Mouse (Mus musculus) limb, embryonic 13.5 days (tissue): ENCODE measurements around the gene Slc47a1. TPM values are rescaled to one million over a fixed set of nuclear protein-coding genes. Genes with fewer than 3 reads are reported as not detected.

ENCODE experiments used
- ATAC-seq: fragments of 200-750 bp; cut with Nextera tagmentation; 2 replicates; pipeline ENCODE4 v1.8.0; 2017; ENCODE audit warnings: low read depth, moderate number of reproducible peaks, moderate TSS enrichment; ENCODE audit not compliant: low FRiP score
- H3K27ac ChIP-seq: fragments of 300-500 bp; sonication (generic); 2 replicates; pipeline ENCODE4 v1.5.1; 2015; ENCODE audit warnings: inconsistent platforms, mild to moderate bottlenecking, moderate library complexity
- H3K27me3 ChIP-seq: fragments of 300-500 bp; sonication (generic); 2 replicates; pipeline ENCODE4 v1.6.1; 2015; ENCODE audit warnings: mild to moderate bottlenecking, inconsistent platforms
- H3K36me3 ChIP-seq: fragments of 300-500 bp; sonication (generic); 2 replicates; pipeline ENCODE4 v1.6.1; 2015; ENCODE audit warnings: inconsistent platforms, mild to moderate bottlenecking, moderate library complexity
- H3K4me1 ChIP-seq: fragments of 300-500 bp; sonication (generic); 2 replicates; pipeline ENCODE4 v1.6.1; 2015; ENCODE audit warnings: inconsistent platforms
- H3K4me2 ChIP-seq: fragments of 300-500 bp; sonication (generic); replicated peaks from 2 replicates; pipeline ENCODE4 v1.6.1; 2015; ENCODE audit warnings: inconsistent platforms, mild to moderate bottlenecking, moderate library complexity
- H3K4me3 ChIP-seq: fragments of 300-500 bp; sonication (generic); 2 replicates; pipeline ENCODE4 v1.5.1; 2015; ENCODE audit warnings: moderate library complexity, mild to moderate bottlenecking, inconsistent platforms
- H3K9ac ChIP-seq: fragments of 300-500 bp; sonication (generic); 2 replicates; pipeline ENCODE4 v1.6.1; 2015; ENCODE audit warnings: mild to moderate bottlenecking, inconsistent platforms
- H3K9me3 ChIP-seq: fragments of 300-500 bp; sonication (generic); 2 replicates; pipeline ENCODE4 v1.6.1; 2016; ENCODE audit warnings: inconsistent platforms
- WGBS: fragments of 180-500 bp; shearing (Covaris S2); methylation state at CpG from one replicate; pipeline ENCODE4 v1.1.7; 2015; 5-methylcytosine and 5-hydroxymethylcytosine counted together
- polyA plus RNA-seq: library from polyadenylated mRNA; unstranded; fragments of >200 nt; fragmentation: Nextera tagmentation; extraction: Ambion mirVana; gene quantifications from 2 replicates; pipeline ENCODE4 v1.2.1, GENCODE M21; 2015

The Slc47a1 gene
- polyA plus RNA-seq, 1 experiment from 2014 or later, result 0.36 TPM

DNA sequence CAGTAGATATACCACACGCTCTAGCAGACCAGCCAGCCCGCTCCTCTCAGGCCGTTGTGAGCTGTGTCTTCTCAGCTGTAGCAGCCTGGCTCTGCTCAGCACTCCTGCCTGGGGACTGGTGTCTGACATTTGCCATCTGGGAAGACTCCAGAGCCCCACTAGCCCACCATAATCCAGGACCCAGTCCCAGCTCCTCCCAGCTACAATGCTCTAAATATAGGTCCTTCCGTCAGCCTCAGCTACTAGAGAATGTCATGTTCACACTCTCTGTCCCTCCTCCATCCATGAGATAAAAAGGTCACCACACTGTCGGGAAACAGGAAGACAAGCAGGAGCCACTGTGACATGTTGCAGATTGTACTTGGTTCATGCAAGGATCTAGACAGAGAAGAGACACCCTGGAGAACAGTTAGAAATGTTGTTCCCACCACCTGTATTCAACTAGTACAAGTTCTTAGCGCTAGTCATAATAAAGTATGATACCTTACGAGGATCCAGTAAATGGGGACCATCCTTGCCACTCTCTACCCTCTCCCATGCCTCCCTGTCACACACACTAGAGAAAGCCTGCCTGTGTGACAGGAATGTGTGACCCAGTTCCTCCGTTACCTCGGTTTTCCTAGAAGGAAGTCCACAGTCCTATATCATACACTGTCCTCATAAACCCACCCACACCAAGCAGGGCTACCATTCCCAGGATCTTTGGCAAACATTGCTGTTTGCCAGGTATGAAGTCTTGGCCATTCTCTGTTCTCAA, 11.4 kb downstream of the Slc47a1 start:
- WGBS, result 80% methylated on average over 9 of the region's 9 CpGs
- no peak overlapping the region for H3K4me2 ChIP-seq
- ATAC-seq, result no peak
- H3K9me3 ChIP-seq, result no peaks in the 10 kb centered on the region
- H3K9ac ChIP-seq, result no peak overlapping the region
- H3K36me3 ChIP-seq, result no peaks in the 10 kb centered on the region
- no peak overlapping the region for H3K4me3 ChIP-seq
- no peaks in the 10 kb centered on the region for H3K27me3 ChIP-seq
- H3K4me1 ChIP-seq, result no peaks in the 10 kb centered on the region
- no peak overlapping the region for H3K27ac ChIP-seq

DNA sequence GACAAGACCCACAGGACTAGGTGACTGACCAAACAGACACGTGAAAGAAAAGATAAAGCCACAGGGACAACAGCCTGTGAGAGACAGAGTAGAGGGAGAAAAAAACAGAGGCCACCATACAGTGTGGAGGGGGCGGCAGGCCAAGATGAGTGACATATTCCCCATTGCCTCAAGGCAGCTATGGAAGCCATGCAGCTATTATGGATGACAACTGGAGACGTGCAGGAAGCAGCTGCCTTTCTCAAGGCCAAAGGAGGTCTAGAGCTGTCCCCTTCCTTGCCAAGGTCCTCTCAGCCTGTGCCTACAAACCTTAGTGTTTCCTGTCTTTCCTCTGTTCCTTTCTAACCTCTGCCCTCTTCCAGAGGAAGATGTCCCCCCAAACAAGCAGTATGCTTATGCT, 12.2 kb downstream of the Slc47a1 start:
- WGBS, result 63% methylated on average over 3 of the region's 3 CpGs
- no peaks in the 10 kb centered on the region for H3K9me3 ChIP-seq
- no peak overlapping the region for H3K27ac ChIP-seq
- ATAC-seq, result no peak
- H3K4me1 ChIP-seq, result no peaks in the 10 kb centered on the region
- H3K4me3 ChIP-seq, result no peak overlapping the region
- no peaks in the 10 kb centered on the region for H3K36me3 ChIP-seq
- no peak overlapping the region for H3K9ac ChIP-seq
- no peaks in the 10 kb centered on the region for H3K27me3 ChIP-seq
- H3K4me2 ChIP-seq, result no peak overlapping the region

GRCm38 (mm10) chr11:61364096-61364495, 14.0 kb downstream of the Slc47a1 start:
- 79% methylated on average over 6 of the region's 6 CpGs for WGBS
- Histone ChIP-seq H3K4me3 (no peak overlapping the region), H3K36me3 (no peaks in the 10 kb centered on the region), H3K9me3 (no peaks in the 10 kb centered on the region), H3K4me1 (no peaks in the 10 kb centered on the region), H3K27me3 (no peaks in the 10 kb centered on the region), H3K27ac (no peak overlapping the region), H3K9ac (no peak overlapping the region), H3K4me2 (no peak overlapping the region)
- ATAC-seq, result no peak

GRCm38 (mm10) chr11:61361515-61362190, 16.5 kb downstream of the Slc47a1 start:
- Histone ChIP-seq H3K36me3 (no peaks in the 10 kb centered on the region), H3K9ac (no peak overlapping the region), H3K4me1 (0 out of 2 replicates have a peak, but pooled peaks cover 1% of the 10 kb centered on the region), H3K27ac (no peak overlapping the region), H3K4me3 (no peak overlapping the region), H3K27me3 (no peaks in the 10 kb centered on the region), H3K4me2 (no peak overlapping the region), H3K9me3 (no peaks in the 10 kb centered on the region)
- no peak for ATAC-seq
- 93% methylated on average over 11 of the region's 11 CpGs for WGBS

DNA sequence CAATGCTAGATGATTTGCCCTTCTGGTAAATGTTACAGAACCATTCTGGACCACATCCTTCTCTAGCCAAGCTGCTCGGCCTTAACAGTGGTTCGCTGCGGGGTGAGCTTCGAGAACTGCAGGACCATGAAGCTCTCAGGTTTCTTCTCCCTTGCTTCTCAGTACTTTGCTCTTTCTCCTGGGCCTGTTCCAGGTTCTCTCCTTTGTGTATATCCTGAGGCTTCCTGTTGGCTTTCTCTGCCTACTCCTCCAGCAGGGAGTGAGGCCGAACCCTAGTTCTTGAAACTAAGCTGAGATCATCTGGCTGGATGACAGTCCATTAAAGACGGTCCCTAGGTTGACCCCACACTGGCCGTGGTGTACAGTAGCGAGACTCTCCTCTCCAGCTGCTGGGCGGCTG, 21.5 kb downstream of the Slc47a1 start:
- ATAC-seq, result no peak
- Histone ChIP-seq H3K27ac (no peak overlapping the region), H3K36me3 (no peaks in the 10 kb centered on the region), H3K27me3 (no peaks in the 10 kb centered on the region), H3K4me2 (no peak overlapping the region), H3K4me1 (peaks cover 9% of the 10 kb centered on the region; the same call in 1 of the 2 replicates), H3K9me3 (no peaks in the 10 kb centered on the region), H3K9ac (no peak overlapping the region), H3K4me3 (no peak overlapping the region)
- 73% methylated on average over 9 of the region's 9 CpGs for WGBS

DNA sequence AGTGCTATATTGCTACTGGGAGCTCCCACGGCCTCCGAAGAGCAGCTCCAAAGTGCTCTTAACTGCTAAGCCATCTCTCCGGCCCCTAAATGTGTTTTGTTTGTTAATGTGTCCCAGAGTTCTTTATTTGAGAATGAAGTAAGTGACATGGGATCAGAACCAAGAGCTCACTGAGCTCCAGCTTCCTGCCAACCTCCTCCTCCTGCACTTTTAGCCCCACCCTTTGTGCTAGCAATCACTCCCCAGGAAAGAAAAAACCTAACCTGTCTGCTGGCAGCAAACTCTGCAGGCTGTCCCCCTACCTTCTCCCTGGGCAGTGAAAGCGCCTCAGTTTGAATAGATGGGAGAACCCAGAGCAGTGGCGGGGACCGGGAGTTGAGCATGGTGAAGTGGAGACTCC, 22.0 kb downstream of the Slc47a1 start:
- H3K9me3 ChIP-seq, result no peaks in the 10 kb centered on the region
- no peaks in the 10 kb centered on the region for H3K36me3 ChIP-seq
- ATAC-seq, result no peak
- H3K27ac ChIP-seq, result no peak overlapping the region
- 65% methylated on average over 6 of the region's 6 CpGs for WGBS
- H3K4me1 ChIP-seq, result peaks cover 9% of the 10 kb centered on the region; the same call in 1 of the 2 replicates
- H3K27me3 ChIP-seq, result no peaks in the 10 kb centered on the region
- H3K4me3 ChIP-seq, result no peak overlapping the region
- H3K4me2 ChIP-seq, result no peak overlapping the region
- no peak overlapping the region for H3K9ac ChIP-seq

GRCm38 (mm10) chr11:61355351-61355750, 22.8 kb downstream of the Slc47a1 start:
- H3K9me3 ChIP-seq, result no peaks in the 10 kb centered on the region
- H3K4me1 ChIP-seq, result peaks cover 9% of the 10 kb centered on the region; the same call in 1 of the 2 replicates
- no peaks in the 10 kb centered on the region for H3K36me3 ChIP-seq
- H3K4me2 ChIP-seq, result no peak overlapping the region
- H3K27me3 ChIP-seq, result no peaks in the 10 kb centered on the region
- ATAC-seq, result no peak
- H3K27ac ChIP-seq, result no peak overlapping the region
- WGBS, result 85% methylated on average over 5 of the region's 5 CpGs
- H3K4me3 ChIP-seq, result no peak overlapping the region
- no peak overlapping the region for H3K9ac ChIP-seq

DNA sequence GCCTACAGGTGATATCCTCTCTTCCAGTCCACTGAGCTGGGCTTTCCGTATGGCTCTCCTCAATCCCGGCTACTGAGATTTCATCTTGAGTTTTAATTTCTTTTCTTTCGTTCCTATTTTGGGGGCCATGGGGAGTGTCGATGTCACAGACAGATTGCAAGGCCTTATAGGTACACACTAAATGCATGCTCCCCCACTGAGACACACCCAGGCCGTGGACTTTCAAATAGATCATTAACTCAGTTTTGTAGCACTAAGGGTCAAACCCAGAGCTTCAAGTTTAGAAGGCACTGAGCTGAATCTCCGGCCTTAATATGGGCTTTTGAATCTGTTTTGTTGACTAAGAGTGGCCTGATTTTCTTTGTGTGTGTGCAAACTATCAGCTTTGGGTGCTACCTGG, 23.8 kb downstream of the Slc47a1 start:
- H3K9ac ChIP-seq, result no peak overlapping the region
- no peaks in the 10 kb centered on the region for H3K9me3 ChIP-seq
- H3K36me3 ChIP-seq, result no peaks in the 10 kb centered on the region
- H3K27ac ChIP-seq, result no peak overlapping the region
- peaks cover 9% of the 10 kb centered on the region; the same call in 1 of the 2 replicates for H3K4me1 ChIP-seq
- no peak overlapping the region for H3K4me3 ChIP-seq
- no peaks in the 10 kb centered on the region for H3K27me3 ChIP-seq
- WGBS, result 82% methylated on average over 6 of the region's 6 CpGs
- ATAC-seq, result no peak
- no peak overlapping the region for H3K4me2 ChIP-seq

DNA sequence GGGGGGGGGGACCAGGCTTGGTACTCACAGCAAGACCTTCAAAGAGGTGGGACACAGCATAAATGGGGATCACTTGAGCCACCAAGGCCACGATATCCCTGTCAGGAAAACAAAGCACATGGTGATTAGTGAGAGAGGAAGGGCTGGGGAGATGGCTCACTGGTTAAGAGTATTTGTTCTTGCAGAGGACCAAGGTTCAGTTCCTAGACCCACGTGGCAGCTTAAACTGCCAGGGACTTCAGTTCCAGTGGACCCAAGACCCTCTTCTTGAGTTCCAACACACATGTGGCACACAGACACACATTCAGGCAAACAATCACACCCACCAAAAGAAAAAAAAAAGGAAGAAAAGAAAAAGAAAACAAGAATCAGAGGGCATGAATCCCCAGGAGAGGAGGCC, 25.1 kb downstream of the Slc47a1 start:
- peaks cover 3% of the 10 kb centered on the region; the same call in 1 of the 2 replicates for H3K27me3 ChIP-seq
- H3K4me3 ChIP-seq, result no peak overlapping the region
- H3K27ac ChIP-seq, result no peak overlapping the region
- no peaks in the 10 kb centered on the region for H3K9me3 ChIP-seq
- H3K9ac ChIP-seq, result no peak overlapping the region
- WGBS, result 60% methylated on average over 2 of the region's 2 CpGs
- H3K4me2 ChIP-seq, result no peak overlapping the region
- no peak for ATAC-seq
- H3K36me3 ChIP-seq, result no peaks in the 10 kb centered on the region
- peaks cover 9% of the 10 kb centered on the region; the same call in 1 of the 2 replicates for H3K4me1 ChIP-seq

DNA sequence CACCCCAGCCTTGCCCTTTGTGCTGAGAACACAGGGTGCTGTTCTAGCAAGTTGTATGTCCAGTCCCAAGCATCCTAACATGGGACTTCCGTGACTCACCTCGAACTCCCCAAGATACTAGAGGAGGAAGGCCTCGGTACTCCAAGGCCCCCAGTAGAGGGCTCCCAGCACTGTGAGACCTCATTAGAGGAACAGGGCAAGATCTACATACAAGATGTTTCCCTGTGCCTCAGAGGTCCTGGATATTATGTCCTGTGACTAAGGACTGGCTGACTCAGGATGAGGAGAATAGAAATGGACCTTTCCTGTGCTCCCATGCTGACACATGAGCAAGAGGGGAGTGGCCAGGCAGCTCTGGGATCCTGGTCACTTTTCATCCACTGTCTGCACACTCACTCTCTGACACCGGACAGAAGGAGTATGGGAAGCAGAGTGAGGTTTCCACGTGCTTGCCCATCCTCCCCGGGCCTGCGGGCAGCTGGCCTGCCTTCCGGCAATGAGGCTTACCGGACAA, 25.9 kb downstream of the Slc47a1 start:
- Histone ChIP-seq H3K4me2 (no peak overlapping the region), H3K9ac (no peak overlapping the region), H3K4me3 (no peak overlapping the region), H3K9me3 (no peaks in the 10 kb centered on the region), H3K27me3 (peaks cover 9% of the 10 kb centered on the region), H3K4me1 (peaks cover 9% of the 10 kb centered on the region; the same call in 1 of the 2 replicates), H3K27ac (no peak overlapping the region), H3K36me3 (no peaks in the 10 kb centered on the region)
- no peak for ATAC-seq
- 62% methylated on average over 9 of the region's 9 CpGs for WGBS

GRCm38 (mm10) chr11:61349337-61349736, 28.8 kb downstream of the Slc47a1 start:
- no peak; the same call in 1 of the 2 replicates for ATAC-seq
- H3K4me3 ChIP-seq, result no peak overlapping the region
- no peak overlapping the region for H3K4me2 ChIP-seq
- no peak overlapping the region for H3K27ac ChIP-seq
- H3K9me3 ChIP-seq, result no peaks in the 10 kb centered on the region
- WGBS, result 5% methylated on average over 8 of the region's 8 CpGs
- no peaks in the 10 kb centered on the region for H3K36me3 ChIP-seq
- H3K9ac ChIP-seq, result no peak overlapping the region
- peaks cover 32% of the 10 kb centered on the region for H3K27me3 ChIP-seq
- no peaks in the 10 kb centered on the region for H3K4me1 ChIP-seq

DNA sequence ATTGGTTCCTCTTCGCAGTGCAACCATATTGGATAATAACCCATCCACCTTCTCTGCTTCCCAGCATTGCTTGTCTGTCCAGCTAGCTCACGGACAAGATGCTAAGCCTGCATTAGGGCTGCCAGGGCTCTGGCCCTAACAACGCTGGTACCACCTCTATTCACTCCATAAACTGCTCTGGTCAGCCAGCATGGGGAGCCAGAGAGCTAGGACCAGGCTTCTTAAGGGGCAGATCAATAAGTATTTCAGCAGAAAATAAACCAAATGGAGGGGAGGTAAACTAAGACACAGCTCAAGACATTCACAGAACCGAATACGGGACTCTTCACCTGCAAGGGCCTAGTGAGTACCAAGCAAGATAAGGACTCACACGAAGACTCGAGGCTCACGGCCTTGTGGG, 32.0 kb downstream of the Slc47a1 start:
- H3K4me3 ChIP-seq, result no peak overlapping the region
- H3K36me3 ChIP-seq, result no peaks in the 10 kb centered on the region
- peaks cover 64% of the 10 kb centered on the region for H3K27me3 ChIP-seq
- H3K9me3 ChIP-seq, result no peaks in the 10 kb centered on the region
- 59% methylated on average over 8 of the region's 8 CpGs for WGBS
- H3K9ac ChIP-seq, result no peak overlapping the region
- H3K27ac ChIP-seq, result no peak overlapping the region
- ATAC-seq, result no peak
- peaks cover 12% of the 10 kb centered on the region for H3K4me1 ChIP-seq
- H3K4me2 ChIP-seq, result no peak overlapping the region
